Mouse (Mus musculus) layer of hippocampus, adult 9-10 months (tissue): ENCODE data around the gene Hk2.
"Not testable (repeated sequence)": the region's sequence is repeated elsewhere in the genome, so short reads cannot be mapped to it uniquely, and the experiment has no call there.

Experiments
- DNase-seq: peaks from one replicate; pipeline ENCODE4 v3.0.0; 2022; ENCODE audit warnings: low spot score

Hk2 gene

GRCm38 (mm10) chr6:82688586-82688985 lies 85.7 kb downstream of the Hk2 start:
- DNase-seq, result not testable (repeated sequence)

GRCm38 (mm10) chr6:82684136-82684535 lies 90.1 kb downstream of the Hk2 start:
- DNase-seq, result no peak

- DNase-seq, result not testable (repeated sequence)
Measured at GRCm38 (mm10) chr6:82679286-82679685, 95.0 kb downstream of the Hk2 start.

GRCm38 (mm10) chr6:82677629-82678028 lies 96.6 kb downstream of the Hk2 start:
- not testable (repeated sequence) for DNase-seq
